Mouse (Mus musculus): ENCODE measurements around the gene Phf21a. TPM values are rescaled to one million over a fixed set of nuclear protein-coding genes. Genes with fewer than 3 reads are reported as not detected.

Gene Phf21a
- polyA plus RNA-seq, 1 experiment: 0.10 TPM

DNA sequence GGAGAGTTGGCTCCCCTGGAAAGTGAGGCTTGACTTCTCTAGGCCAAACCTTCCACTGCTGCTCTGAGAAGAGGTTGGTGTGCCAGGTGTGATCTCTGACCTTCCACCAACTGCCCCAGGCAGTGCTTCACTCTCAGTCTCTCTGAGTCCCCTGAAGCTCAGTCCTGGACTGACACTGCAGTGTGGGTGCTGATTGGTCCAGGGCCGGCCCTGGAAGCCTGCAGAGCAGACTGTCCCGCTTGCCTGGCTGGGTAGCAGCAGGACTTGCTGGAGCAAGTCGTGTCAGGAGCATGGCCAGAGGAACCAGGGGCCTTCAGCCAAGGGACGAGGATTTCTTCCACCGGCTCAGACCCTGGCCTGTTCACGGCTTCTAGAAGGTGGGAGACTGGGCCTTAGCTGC lies 311.8 kb downstream of the Phf21a start:
- TF ChIP-seq TAL1 (IDR thresholded peaks at IDR 0.05; ENCODE audit: low read length) (no peak), GATA1 (IDR thresholded peaks at IDR 0.05; ENCODE audit: low read length) (no peak)
- H3K4me3 ChIP-seq (replicated peaks): no peak overlapping the region
- peaks cover 52% of the 10 kb centered on the region for H3K36me3 ChIP-seq (ENCODE audit: control insufficient read depth)
- peaks cover 2% of the 10 kb centered on the region; the same call in 1 of the 2 replicates for H3K9me3 ChIP-seq (ENCODE audit: control insufficient read depth, low read length)
- no peaks in the 10 kb centered on the region; the same call in 1 of the 2 replicates for H3K4me1 ChIP-seq (ENCODE audit: control insufficient read depth)
- H3K27me3 ChIP-seq (ENCODE audit: control insufficient read depth): peaks cover 28% of the 10 kb centered on the region

- TF ChIP-seq TAL1 (IDR thresholded peaks at IDR 0.05; ENCODE audit: low read length) (no peak), GATA1 (IDR thresholded peaks at IDR 0.05; ENCODE audit: low read length) (no peak)
- Histone ChIP-seq H3K9me3 (ENCODE audit: control insufficient read depth, low read length) (peaks cover 1% of the 10 kb centered on the region; the same call in 1 of the 2 replicates), H3K36me3 (ENCODE audit: control insufficient read depth) (peaks cover 61% of the 10 kb centered on the region), H3K27me3 (ENCODE audit: control insufficient read depth) (peaks cover 19% of the 10 kb centered on the region), H3K4me3 (replicated peaks) (no peak overlapping the region), H3K4me1 (ENCODE audit: control insufficient read depth) (no peaks in the 10 kb centered on the region; the same call in 1 of the 2 replicates)
Measured at GRCm38 (mm10) chr2:92405687-92406086, 312.8 kb downstream of the Phf21a start.

DNA sequence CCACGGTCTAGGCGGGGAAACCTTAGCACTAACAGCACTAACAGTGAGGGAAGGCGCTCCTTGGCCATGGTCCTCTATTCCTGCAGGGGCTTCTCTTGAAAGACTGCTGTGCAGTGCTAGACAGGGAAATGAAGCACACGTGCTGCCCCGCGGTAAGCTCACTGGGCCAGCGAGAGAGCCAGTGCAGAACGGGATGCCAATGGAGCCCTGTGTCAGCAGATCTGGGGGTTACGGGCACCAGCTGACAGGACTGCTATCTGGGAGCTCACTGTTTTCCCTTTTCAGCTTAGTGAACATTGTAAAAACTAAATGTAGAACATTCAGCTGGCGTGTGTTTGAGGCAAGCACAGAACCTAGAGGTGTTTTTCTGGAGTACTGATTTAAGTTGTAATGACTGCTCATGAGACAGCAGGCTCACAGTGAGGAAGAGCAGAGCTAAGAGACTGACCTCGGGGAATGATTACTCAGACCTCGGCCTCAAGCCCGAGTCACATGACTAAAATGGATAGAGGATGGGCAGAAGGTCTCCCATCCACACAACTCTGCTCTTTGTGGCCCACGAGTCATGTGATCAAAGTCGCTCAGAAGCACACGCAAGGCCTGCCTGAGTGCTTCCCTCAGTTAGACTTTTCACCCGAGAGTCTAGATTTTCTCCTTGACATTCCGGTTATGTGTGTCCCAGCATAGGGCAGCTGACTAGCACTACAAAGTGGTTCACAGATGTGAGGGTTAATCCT lies 315.6 kb downstream of the Phf21a start:
- Histone ChIP-seq H3K4me3 (replicated peaks) (no peak overlapping the region), H3K4me1 (ENCODE audit: control insufficient read depth) (no peaks in the 10 kb centered on the region), H3K27me3 (ENCODE audit: control insufficient read depth) (no peaks in the 10 kb centered on the region), H3K36me3 (ENCODE audit: control insufficient read depth) (peaks cover 88% of the 10 kb centered on the region), H3K9me3 (ENCODE audit: control insufficient read depth, low read length) (no peaks in the 10 kb centered on the region)
- TF ChIP-seq GATA1 (IDR thresholded peaks at IDR 0.05; ENCODE audit: low read length): no peak
- TF ChIP-seq TAL1 (IDR thresholded peaks at IDR 0.05; ENCODE audit: low read length): no peak

- H3K4me3 ChIP-seq (replicated peaks): no peak overlapping the region
- H3K27me3 ChIP-seq (ENCODE audit: control insufficient read depth): no peaks in the 10 kb centered on the region
- H3K36me3 ChIP-seq (ENCODE audit: control insufficient read depth): peaks cover 93% of the 10 kb centered on the region
- H3K4me1 ChIP-seq (ENCODE audit: control insufficient read depth): no peaks in the 10 kb centered on the region
- no peaks in the 10 kb centered on the region for H3K9me3 ChIP-seq (ENCODE audit: control insufficient read depth, low read length)
- TF ChIP-seq TAL1 (IDR thresholded peaks at IDR 0.05; ENCODE audit: low read length) (no peak; the same call in 2 of the 3 replicates), GATA1 (IDR thresholded peaks at IDR 0.05; ENCODE audit: low read length) (no peak)
Measured at GRCm38 (mm10) chr2:92411705-92412104, 318.8 kb downstream of the Phf21a start.

Other genes with a start within 250 kb of the Phf21a start
- gene Chrm4, start 165.9 kb upstream of the Phf21a start, polyA plus RNA-seq (2012): 0.03 TPM in 1 of 2 replicates, not detected in the other
- gene Mdk, start 160.8 kb upstream of the Phf21a start, polyA plus RNA-seq (2012): 1.1 and 1.8 TPM in 2 replicates
- gene Gm9821, start 147.4 kb upstream of the Phf21a start, polyA plus RNA-seq (2012): not detected in 2 replicates
- gene Dgkz, start 117.3 kb upstream of the Phf21a start, polyA plus RNA-seq (2012): 6.0 and 8.4 TPM in 2 replicates
- gene Creb3l1, start 68.6 kb upstream of the Phf21a start, polyA plus RNA-seq (2012): 0.03 and 0.06 TPM in 2 replicates